ENCODE assay signal across 19 mouse cellular contexts in the genomic region with DNA sequence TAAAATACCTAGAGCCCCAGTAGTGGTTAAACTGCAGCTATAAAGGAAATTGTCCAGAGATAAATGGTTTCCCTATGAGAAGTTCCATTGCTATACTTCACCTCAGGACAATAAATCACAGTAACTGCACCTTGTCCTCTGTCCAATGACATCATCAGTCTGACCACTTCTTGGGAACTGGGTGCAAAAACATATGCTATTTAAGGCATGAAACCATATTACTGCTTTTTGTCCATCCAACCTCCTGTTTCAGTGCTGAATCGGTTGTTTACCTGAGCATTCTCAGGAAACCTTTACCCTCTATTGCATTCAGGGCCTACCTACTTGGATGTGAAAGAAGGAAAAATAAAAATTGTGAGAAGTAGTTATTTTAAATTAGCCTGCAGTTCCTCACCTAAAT. TPM values are rescaled to one million over a fixed set of nuclear protein-coding genes. Genes with fewer than 3 reads are reported as not detected.
DNase-seq lines count a peak whose midpoint lies in the region; ATAC-seq and TF ChIP-seq lines count a peak whose summit lies in the region.
"Had no signal": no experiment of that assay in that cellular context is flagged by ENCODE, and none has a peak within 500 bp of the region (broad histone marks: within the 10 kb centered on the region; RNA-seq: fewer than 3 reads in every experiment).

No protein-coding gene starts in this region.

- intact Hi-C loops in heart, postnatal 14 days (cut with DNase I): loop anchor here (2.0 to 10.0 kb wide), 4 partner anchors 23 to 375 kb away; a partner anchor contains a TSS

- H3K27me3 ChIP-seq in heart, embryonic 14.5 days (ENCODE audit: control insufficient read depth, insufficient read depth, low read length): no peaks in the 10 kb centered on the region
- H3K27me3 ChIP-seq in liver, adult 2 months (ENCODE audit: control insufficient read depth, insufficient read depth, low read length): no peaks in the 10 kb centered on the region
- no peaks in the 10 kb centered on the region for H3K27me3 ChIP-seq in liver, embryonic 12.5 days (replicated peaks)
- H3K27me3 ChIP-seq in CH12.LX (replicated peaks): peaks cover 1% of the 10 kb centered on the region
- H3K27me3 ChIP-seq: embryonic facial prominence, embryonic 12.5 days; hindbrain, embryonic 15.5 days; megakaryocyte, embryonic 14.5 days had no signal

- in situ Hi-C loops in CH12.LX (cut with MboI; ENCODE audit: low pct_ligation_motif_present, low pct_unique_long_range_greater_than_20kb, low sequenced_read_pairs): loop anchor here (10.0 to 25.0 kb wide), 4 partner anchors 65 to 388 kb away; a partner anchor contains a TSS

- no peaks in the 10 kb centered on the region for H3K9me3 ChIP-seq in heart, embryonic 14.5 days (ENCODE audit: control insufficient read depth, low read length)
- no peaks in the 10 kb centered on the region for H3K9me3 ChIP-seq in liver, embryonic 12.5 days (replicated peaks)
- H3K9me3 ChIP-seq in CH12.LX (replicated peaks; ENCODE audit: low read length): no peaks in the 10 kb centered on the region
- H3K9me3 ChIP-seq: embryonic facial prominence, embryonic 12.5 days; hindbrain, embryonic 15.5 days; megakaryocyte, embryonic 14.5 days had no signal

- no peak for ATAC-seq in heart, embryonic 14.5 days (ENCODE audit: insufficient number of reproducible peaks, insufficient read depth, low FRiP score, low read depth)
- no peak for ATAC-seq in liver, embryonic 12.5 days
- ATAC-seq: activated CD4-positive, CD25-positive, alpha-beta regulatory T cell, adult 4 months; intestine, embryonic 16.5 days had no signal

- H3K79me2 ChIP-seq in liver, adult 2 months (ENCODE audit: control insufficient read depth, insufficient read depth, low read length): peaks cover 14% of the 10 kb centered on the region; the same call in 1 of the 2 replicates
- H3K79me2 ChIP-seq in CH12.LX (replicated peaks; ENCODE audit: control insufficient read depth, extremely low read depth, insufficient read depth, poor library complexity, severe bottlenecking): peaks cover 10% of the 10 kb centered on the region

- peak overlapping the region; percentile 94; the same call in 1 of the 2 replicates for H3K4me2 ChIP-seq in heart, embryonic 14.5 days (ENCODE audit: low read length)
- no peak overlapping the region for H3K4me2 ChIP-seq in liver, embryonic 12.5 days
- H3K4me2 ChIP-seq in CH12.LX (ENCODE audit: insufficient read depth, low read depth, poor library complexity, severe bottlenecking): peak overlapping the region; percentile 99
- H3K4me2 ChIP-seq: liver, embryonic 11.5 days had no signal

- TF ChIP-seq EP300 in CH12.LX (IDR thresholded peaks at IDR 0.05; ENCODE audit: low read length): no peak

- H3K4me3 ChIP-seq in heart, embryonic 14.5 days (ENCODE audit: control insufficient read depth in 1 of 2, insufficient read depth in 1 of 2, low read depth in 1 of 2, low read length in 2 of 2): no peak overlapping the region
- H3K4me3 ChIP-seq in liver, adult 2 months (ENCODE audit: insufficient read depth, low read depth, low read length): no peak overlapping the region
- H3K4me3 ChIP-seq in liver, embryonic 12.5 days: no peak overlapping the region
- H3K4me3 ChIP-seq in CH12.LX (replicated peaks in 1 of 3; ENCODE audit: low read depth in 2 of 3, low read length in 2 of 3, poor library complexity in 1 of 3): peak overlapping the region in 1 of 3 experiments; percentile 55

- peaks cover 3 to 36% of the 10 kb centered on the region in 2 experiments; a peak in 3 of 4 replicates for H3K4me1 ChIP-seq in heart, embryonic 14.5 days (ENCODE audit: control insufficient read depth in 2 of 2, insufficient read depth in 2 of 2, low read length in 2 of 2)
- peaks cover 11% of the 10 kb centered on the region for H3K4me1 ChIP-seq in liver, adult 2 months (ENCODE audit: control insufficient read depth, insufficient read depth, low read length)
- H3K4me1 ChIP-seq in liver, embryonic 12.5 days: peaks cover 46% of the 10 kb centered on the region
- peaks cover 0 to 33% of the 10 kb centered on the region in 2 experiments; a peak in 2 of 4 replicates for H3K4me1 ChIP-seq in CH12.LX (ENCODE audit: control insufficient read depth in 1 of 2, insufficient read depth in 2 of 2)

- no peak for DNase-seq in heart, postnatal 14 days
- DNase-seq in liver, adult 2 months (ENCODE audit: extremely low read depth, low read depth, low spot score): peak; percentile 51
- DNase-seq in 3T3-L1 (ENCODE audit: low read depth, low spot score) (peak; percentile 29), CH12.LX (ENCODE audit: extremely low read depth) (no peak)
- DNase-seq in thymus, postnatal 25 days: no peak
- DNase-seq: adrenal gland, postnatal 10 days; cerebellum, adult 9-11 months; gastrocnemius, postnatal 25 days; heart, postnatal 10 days; spleen, adult 18-20 months; thymus, postnatal 36 days had no signal

- no peak for TF ChIP-seq POLR2A in liver, adult 2 months (IDR thresholded peaks at IDR 0.05; ENCODE audit: extremely low read depth, insufficient read depth, low read length)
- TF ChIP-seq POLR2A in CH12.LX (IDR thresholded peaks at IDR 0.05; ENCODE audit: low read depth, low read length): no peak

- dilution Hi-C loops in CH12.LX (cut with MboI; ENCODE audit: extremely low pct_ligation_motif_present, extremely low pct_unique_long_range_greater_than_20kb, low sequenced_read_pairs): no loop called here

- H3K27ac ChIP-seq in heart, embryonic 14.5 days (replicated peaks in 1 of 2; ENCODE audit: control insufficient read depth in 1 of 2, insufficient read depth in 1 of 2, low read depth in 2 of 2, low read length in 2 of 2): no peak overlapping the region
- H3K27ac ChIP-seq in liver, adult 2 months (replicated peaks; ENCODE audit: insufficient read depth, low read depth, low read length): no peak overlapping the region
- H3K27ac ChIP-seq in liver, embryonic 12.5 days: no peak overlapping the region
- H3K27ac ChIP-seq in CH12.LX (ENCODE audit: insufficient read depth, low read depth): peak overlapping the region; percentile 58; the same call in 1 of the 2 replicates

- no peak overlapping the region for H3K9ac ChIP-seq in heart, embryonic 14.5 days (ENCODE audit: low read length)
- no peak overlapping the region for H3K9ac ChIP-seq in liver, adult 2 months (ENCODE audit: low read depth, low read length)
- no peak overlapping the region for H3K9ac ChIP-seq in liver, embryonic 12.5 days
- H3K9ac ChIP-seq in CH12.LX (ENCODE audit: insufficient read depth, low read depth): peak overlapping the region; percentile 91; the same call in 1 of the 2 replicates
- H3K9ac ChIP-seq: embryonic facial prominence, embryonic 12.5 days had no signal

- no peaks in the 10 kb centered on the region for H3K36me3 ChIP-seq in heart, embryonic 14.5 days (ENCODE audit: control insufficient read depth, insufficient read depth, low read length)
- no peaks in the 10 kb centered on the region for H3K36me3 ChIP-seq in liver, adult 2 months (ENCODE audit: control insufficient read depth, insufficient read depth, low read length)
- H3K36me3 ChIP-seq in liver, embryonic 12.5 days: no peaks in the 10 kb centered on the region
- no peaks in the 10 kb centered on the region for H3K36me3 ChIP-seq in CH12.LX (replicated peaks in 1 of 2; ENCODE audit: control insufficient read depth in 1 of 2, insufficient read depth in 1 of 2, low read length in 1 of 2)
- H3K36me3 ChIP-seq: embryonic facial prominence, embryonic 12.5 days; hindbrain, embryonic 15.5 days had no signal

- 71% methylated on average over 1 of the region's 1 CpGs for WGBS in heart, embryonic 14.5 days
- WGBS in liver, adult 2 months: 35% methylated on average over 1 of the region's 1 CpGs
- 78% methylated on average over 1 of the region's 1 CpGs for WGBS in liver, embryonic 12.5 days (ENCODE audit: insufficient replicate concordance)

- no peak for TF ChIP-seq CTCF in liver, adult 2 months (IDR thresholded peaks at IDR 0.05; ENCODE audit: low read depth, low read length)
- TF ChIP-seq CTCF in CH12.LX (conservative IDR thresholded peaks at IDR 0.05 in 1 of 2, IDR thresholded peaks at IDR 0.05 in 1 of 2; ENCODE audit: low read depth in 2 of 2, low read length in 2 of 2): no peak

- TF ChIP-seq RAD21 in CH12.LX (IDR thresholded peaks at IDR 0.05; ENCODE audit: low read depth, low read length): no peak

TF ChIP-seq in CH12.LX, 34 proteins besides CTCF, POLR2A, EP300 and RAD21 (continues in another document):
- TF ChIP-seq MEF2A (IDR thresholded peaks at IDR 0.05; ENCODE audit: borderline replicate concordance, low read depth, low read length) (peak; percentile 72; the same call in 1 of the 2 replicates), CHD2 (IDR thresholded peaks at IDR 0.05; ENCODE audit: low read length) (no peak), ZC3H11A (IDR thresholded peaks at IDR 0.05; ENCODE audit: low read depth, low read length) (no peak), NRF1 (IDR thresholded peaks at IDR 0.05; ENCODE audit: low read depth, low read length) (no peak), SIN3A (IDR thresholded peaks at IDR 0.05; ENCODE audit: low read length) (no peak; the same call in 1 of the 2 replicates), HCFC1 (IDR thresholded peaks at IDR 0.05; ENCODE audit: low read depth, low read length) (no peak), E2F4 (IDR thresholded peaks at IDR 0.05; ENCODE audit: insufficient replicate concordance, low read depth, low read length) (no peak), ZKSCAN1 (IDR thresholded peaks at IDR 0.05; ENCODE audit: borderline replicate concordance, low read depth, low read length) (no peak), MXI1 (IDR thresholded peaks at IDR 0.05; ENCODE audit: low read depth, low read length) (no peak), MAX (IDR thresholded peaks at IDR 0.05; ENCODE audit: low read length) (no peak), POLR2AphosphoS2 (IDR thresholded peaks at IDR 0.05; ENCODE audit: low read depth, low read length) (no peak), JUND (conservative IDR thresholded peaks at IDR 0.05; ENCODE audit: low read depth, low read length) (0 out of 2 replicates have a peak, but pooled peaks have one; percentile 42), RCOR1 (conservative IDR thresholded peaks at IDR 0.05; ENCODE audit: low read depth, low read length) (no peak), GABPA (IDR thresholded peaks at IDR 0.05; ENCODE audit: insufficient replicate concordance, low read depth, low read length) (no peak), TBP (conservative IDR thresholded peaks at IDR 0.05; ENCODE audit: low read depth, low read length) (no peak), TCF12 (IDR thresholded peaks at IDR 0.05; ENCODE audit: low read depth, low read length) (no peak), ELF1 (IDR thresholded peaks at IDR 0.05; ENCODE audit: low read depth, low read length) (no peak)

RNA-seq across cellular contexts. Expression of a gene that starts 2.8 kb away (rescaled TPM):
- 10.6 and 12.1 TPM in 2 replicates for polyA plus RNA-seq in heart, embryonic 14.5 days (2014; fragmentation: Nextera tagmentation; extraction: Ambion mirVana)
- total RNA-seq in heart, postnatal 14 days (2021): 10 to 100 TPM; 12.0 to 15.1 TPM
- 3.6 and 4.9 TPM in 2 replicates for total RNA-seq in liver, adult 2 months (2014; rRNA removed)
- 5.4 and 5.8 TPM in 2 replicates for polyA plus RNA-seq in liver, adult 2 months (2012; rRNA removed)
- polyA plus RNA-seq in liver, embryonic 12.5 days (2016; fragmentation: Nextera tagmentation; extraction: Ambion mirVana): 4.9 and 5.8 TPM in 2 replicates
- total RNA-seq in CH12.LX (2012; rRNA removed) (6.4 and 8.0 TPM in 2 replicates), CH12.LX (2014; rRNA removed) (6.6 and 7.4 TPM in 2 replicates)
- polyA plus RNA-seq in CH12.LX (2012; ENCODE audit: insufficient read length, low read depth): 11.7 and 18.3 TPM in 2 replicates

Comparison
In these comparisons a context has a peak if more than half of its experiments do, and no peak if none do; other contexts are left out.
1. DNase-seq: peak in liver, adult 2 months (single experiment) and 3T3-L1 (single experiment); none in heart, postnatal 14 days (0 of 2), CH12.LX (single experiment) and thymus, postnatal 25 days (single experiment).